Mouse (Mus musculus): Measurements from ENCODE around the gene Eif2s3x.

DNA sequence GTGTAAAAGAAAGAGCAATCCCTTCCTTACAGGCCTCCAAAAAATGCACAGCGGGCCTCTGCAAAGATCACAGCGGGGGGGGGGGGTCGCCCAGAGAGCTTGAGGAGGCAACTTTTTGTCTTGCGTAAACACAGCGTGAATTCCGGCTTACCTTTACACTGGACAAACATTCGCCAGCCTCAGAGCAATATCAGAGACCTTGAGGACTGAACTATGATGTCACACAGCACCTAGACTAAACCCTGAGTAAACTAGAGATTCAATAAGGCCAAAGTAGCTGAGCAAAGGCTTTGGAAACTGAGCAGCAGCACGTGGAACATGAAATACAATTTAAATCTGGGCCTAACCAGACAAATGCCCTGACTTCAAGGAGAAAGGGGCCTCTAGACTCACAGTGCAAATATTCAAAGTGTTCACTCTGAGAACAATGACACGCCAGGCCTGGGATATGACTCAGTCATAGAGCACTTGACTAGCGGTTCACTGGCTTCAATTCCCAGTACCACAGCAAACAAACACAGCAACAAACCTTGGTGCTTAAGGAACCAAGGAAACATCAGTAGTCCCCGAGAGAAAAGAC lies 60.3 kb downstream of the Eif2s3x start:
- TF ChIP-seq CTCF (conservative IDR thresholded peaks at IDR 0.05; ENCODE audit: low read length) (no peak), NANOG (IDR thresholded peaks at IDR 0.05; ENCODE audit: borderline replicate concordance, low read length) (no peak)
